Mouse (Mus musculus) cerebellum, adult 18-20 months (tissue): Measurements from ENCODE around the gene Tnfsf11.

Experiments used
- DNase-seq, 2 experiments: peaks; one replicate each; pipeline ENCODE4 v3.0.0; 2021

The Tnfsf11 gene

GRCm38 (mm10) chr14:78307286-78308237 is at the start of gene Tnfsf11:
Tnfsf11 (minus strand) TSS chr14:78308043.
- no peak for DNase-seq

- no peak for DNase-seq
These were observed 48.9 kb upstream of the Tnfsf11 start for GRCm38 (mm10) chr14:78356764-78357163.

GRCm38 (mm10) chr14:78355381-78355780 is 47.5 kb upstream of the Tnfsf11 start:
- DNase-seq: no peak

- no peak for DNase-seq
These were observed 45.0 kb upstream of the Tnfsf11 start for GRCm38 (mm10) chr14:78352865-78353264.

DNA sequence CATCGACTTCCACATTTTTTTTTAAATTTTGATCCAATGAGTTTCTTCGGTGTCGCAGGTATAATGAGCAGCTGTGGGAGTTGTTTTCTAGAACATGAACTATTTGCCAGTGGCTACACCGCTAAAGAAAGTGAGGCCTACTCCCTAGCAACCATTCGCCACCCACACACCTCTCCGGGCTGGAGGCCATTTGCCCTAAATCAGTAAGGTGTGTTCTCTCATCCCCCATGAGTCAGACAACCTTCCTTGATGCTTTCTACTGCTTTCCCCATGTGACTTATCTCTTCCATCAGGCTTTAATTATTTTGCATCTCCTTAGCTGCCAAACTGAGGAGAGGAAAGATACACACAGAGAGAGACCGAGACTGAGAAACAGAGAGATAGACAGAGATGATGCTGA is 43.7 kb upstream of the Tnfsf11 start:
- no peak for DNase-seq

- no peak for DNase-seq
These were observed 39.9 kb upstream of the Tnfsf11 start for GRCm38 (mm10) chr14:78347715-78348114.

- no peak for DNase-seq
These were observed 35.2 kb upstream of the Tnfsf11 start for GRCm38 (mm10) chr14:78343007-78343406.

- DNase-seq: no peak
These were observed 34.3 kb upstream of the Tnfsf11 start for GRCm38 (mm10) chr14:78342146-78342545.

DNA sequence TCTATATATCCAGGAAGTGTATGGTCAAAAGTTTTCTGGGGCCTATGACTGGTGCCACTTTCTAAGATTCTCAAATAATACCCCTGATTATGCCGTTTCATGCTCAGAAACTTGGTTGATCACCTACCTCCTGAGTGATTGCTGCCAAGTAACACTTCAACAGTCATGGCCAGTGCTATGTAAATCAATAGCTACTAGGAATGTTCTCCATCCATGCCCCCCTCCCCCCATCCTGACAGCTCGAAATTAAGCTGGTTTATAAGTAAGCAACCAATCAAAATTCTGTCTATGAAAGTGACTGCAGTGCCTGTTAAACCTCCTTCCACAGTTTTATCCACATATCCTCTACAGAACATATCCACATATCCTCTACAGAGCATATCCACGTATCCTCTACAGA is 25.5 kb upstream of the Tnfsf11 start:
- DNase-seq: no peak

DNA sequence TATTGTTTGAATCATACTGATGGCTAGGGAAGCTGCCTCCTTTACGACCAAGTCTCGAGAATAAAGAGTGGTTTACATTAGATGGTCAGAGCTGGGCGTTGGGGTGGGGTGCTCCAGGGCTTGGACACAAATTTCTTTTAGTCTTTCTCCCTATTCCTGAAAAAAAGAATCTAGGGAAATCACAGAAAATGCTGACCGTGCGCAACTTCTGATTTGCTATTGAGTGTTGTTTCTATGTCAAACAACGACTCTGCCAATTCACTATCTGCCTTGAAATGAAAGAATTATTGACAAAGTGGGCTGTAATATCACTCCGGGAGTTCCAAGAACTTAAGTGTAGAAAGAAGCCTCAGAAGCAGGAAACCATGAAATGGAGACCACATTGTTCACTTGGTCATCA is 23.5 kb upstream of the Tnfsf11 start:
- no peak for DNase-seq

DNA sequence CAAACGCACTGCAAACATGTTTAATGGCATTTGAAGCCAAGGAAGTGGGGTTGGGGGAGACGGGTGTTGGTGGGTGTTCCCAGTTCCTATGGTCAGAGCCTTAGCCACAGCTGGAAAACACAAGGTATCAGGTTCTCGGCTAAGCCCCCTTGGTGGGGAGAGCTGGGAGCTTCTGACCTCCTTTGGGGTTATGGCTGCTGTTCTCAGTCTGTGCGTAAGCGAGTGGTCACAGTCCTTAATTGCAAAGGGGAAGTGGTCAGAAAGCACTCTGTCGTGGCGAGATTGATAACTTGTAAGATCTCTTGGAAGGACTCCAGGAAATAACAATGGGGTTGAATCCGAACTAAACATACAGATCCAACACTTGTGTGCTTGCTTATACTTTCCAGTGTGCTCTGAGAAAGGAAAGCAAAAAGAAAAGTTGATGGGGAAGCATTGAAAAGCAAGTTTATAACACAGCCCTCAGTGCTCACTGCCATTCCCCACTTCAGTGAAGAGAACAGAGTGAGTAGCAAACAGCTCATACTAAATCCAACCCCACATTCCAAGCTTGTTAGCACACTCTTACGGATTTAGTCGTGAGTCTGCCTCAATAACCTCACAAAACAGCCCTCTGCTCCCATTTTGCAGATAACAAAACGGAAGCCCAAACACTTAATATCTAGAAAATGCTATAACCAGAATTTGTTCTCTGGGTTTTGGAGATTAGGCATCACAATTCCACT is 22.9 kb upstream of the Tnfsf11 start:
- DNase-seq: no peak

DNA sequence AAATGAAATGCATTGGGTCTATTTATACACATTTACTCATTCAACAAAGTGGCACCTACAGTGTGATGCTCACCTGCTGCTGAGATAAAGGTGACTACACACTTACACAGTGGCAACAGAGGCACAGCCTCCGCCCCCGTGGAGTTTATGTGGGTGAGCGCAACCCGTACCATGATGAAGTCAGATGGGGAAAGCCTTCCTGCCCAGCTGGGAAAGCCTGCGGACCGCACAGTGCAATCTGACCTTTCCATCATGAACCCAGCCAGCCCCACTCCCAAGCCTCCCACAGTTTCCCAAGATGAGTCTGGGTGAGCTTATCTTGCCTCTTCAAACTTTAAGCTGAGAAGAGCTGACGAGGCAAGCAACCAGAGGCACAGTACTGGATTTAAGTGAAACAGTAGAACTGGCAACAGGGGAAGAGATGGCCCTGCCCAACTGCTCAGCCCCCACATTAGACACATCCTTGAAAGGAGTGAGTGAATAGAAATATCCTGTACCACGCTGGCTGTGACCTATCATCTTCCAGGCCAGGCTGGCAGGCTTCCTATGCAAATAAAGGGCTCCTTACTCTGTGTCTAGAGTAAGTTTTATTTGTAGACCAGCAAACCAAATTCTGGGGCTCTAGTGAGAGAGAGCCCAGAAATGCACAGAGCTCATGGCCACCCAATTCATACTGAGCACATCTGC is 22.1 kb upstream of the Tnfsf11 start:
- no peak for DNase-seq

GRCm38 (mm10) chr14:78323356-78323755 is 15.5 kb upstream of the Tnfsf11 start:
- no peak for DNase-seq

DNA sequence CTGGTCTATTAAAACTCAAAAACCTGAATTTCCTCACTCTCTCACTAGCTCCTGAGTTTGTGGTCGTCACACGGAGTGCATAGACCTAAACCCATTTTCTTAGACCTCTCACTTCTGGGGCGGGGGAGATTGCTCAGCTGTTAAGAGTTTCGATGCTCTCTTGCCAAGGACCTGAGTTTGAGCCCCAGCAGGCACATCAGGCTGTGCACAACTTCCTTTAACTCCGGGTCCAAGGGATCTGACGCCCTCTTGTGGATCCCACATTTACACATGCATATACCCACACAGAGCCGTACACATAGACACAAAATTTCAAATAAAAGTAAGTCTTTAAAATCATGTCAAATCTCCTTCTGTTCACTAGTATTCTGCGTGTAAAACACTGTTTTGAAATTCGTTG is 15.1 kb upstream of the Tnfsf11 start:
- no peak for DNase-seq

DNA sequence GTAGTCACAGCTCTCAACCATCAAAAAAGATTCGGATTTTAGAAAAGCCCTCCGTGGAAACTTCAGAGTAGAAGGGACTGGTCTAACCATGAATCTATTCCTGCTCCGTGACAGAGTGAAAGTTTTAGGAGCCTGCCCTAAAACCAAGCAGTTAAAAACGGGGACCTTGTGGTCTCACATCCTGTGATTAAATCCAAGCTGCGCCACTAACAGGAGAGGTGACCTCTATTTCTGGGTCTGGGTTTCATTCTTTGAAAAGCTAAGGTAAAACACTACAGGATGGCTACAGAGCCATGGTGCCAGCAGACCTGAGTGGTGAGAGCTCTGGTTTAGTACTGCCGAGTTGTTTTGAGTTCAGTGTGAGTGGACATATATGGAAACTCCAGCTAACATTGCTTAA is 12.4 kb upstream of the Tnfsf11 start:
- no peak for DNase-seq

DNA sequence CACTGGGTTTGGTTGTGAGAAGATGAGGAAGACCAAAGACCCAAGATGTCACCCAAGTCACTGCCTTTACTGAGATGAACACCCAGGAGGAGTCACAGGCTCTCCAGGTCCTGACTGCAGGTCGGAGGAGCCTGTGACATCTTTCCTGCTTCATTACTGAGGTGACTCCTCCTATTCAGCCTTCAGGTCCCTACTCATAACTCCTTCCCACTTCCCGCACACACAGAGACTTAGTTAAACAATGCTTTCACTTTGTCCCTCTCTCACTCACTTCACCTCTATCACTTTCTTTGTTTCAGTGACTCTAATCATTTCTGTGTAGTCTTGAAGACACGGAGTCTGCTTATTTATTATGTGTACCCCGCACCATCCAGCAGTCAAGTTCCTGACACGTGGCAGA is 11.7 kb upstream of the Tnfsf11 start:
- DNase-seq: no peak

DNA sequence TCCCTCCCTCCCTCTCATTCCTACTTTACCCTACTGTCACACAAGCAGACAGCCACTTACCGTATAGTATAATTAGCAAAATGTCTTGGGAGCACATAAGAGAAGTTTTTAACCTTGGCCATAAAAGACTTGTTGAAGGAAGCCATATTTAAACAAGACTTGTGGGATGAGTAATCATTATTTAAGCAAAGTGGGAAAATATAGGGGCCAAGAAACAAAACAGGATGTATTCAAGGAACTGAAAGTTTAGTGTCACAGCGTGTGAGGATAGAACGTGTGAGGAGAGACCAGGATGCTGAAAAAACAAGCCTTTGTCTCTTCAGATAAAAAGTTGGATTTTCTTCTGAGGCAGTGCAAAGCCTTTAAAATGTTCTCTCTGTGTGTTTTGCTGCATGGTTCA is 11.2 kb upstream of the Tnfsf11 start:
- DNase-seq: no peak

DNA sequence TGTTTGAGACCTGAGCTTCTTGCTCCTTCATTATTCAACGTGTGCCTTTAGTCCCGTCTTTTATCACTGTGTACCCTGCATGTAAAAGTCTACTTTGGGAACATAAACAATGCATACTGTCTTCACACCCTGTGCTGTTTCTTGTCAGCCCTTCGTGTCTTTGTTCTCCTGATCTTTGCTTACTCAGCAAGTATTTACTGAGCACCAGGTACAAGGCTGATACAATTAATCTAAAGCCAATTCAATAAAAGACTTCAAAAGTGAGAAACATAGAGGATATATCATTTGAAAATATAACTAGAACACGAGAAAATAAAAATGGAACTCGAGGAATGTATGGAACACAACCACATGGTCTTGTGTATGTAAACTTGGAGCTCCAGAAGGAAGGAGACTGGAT is 9.8 kb upstream of the Tnfsf11 start:
- no peak for DNase-seq

DNA sequence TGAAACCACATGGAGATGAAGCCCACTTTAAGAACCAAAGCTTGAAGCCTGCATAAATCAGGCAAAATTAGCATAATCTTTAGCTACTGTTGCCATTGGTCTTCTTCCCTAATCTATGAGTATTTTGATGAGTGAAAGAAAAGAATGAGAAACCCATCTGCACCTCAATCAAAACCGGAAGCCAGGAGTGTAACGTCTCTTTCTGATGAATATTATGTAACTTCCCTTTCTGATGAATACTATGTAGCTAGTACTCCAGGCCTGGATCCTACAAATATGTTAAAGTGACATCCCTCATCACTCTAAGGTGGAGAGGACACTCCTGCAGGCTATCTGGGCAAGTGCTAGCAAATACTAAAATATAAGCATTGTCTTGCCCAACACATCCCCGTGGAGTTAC is 6.9 kb downstream of the Tnfsf11 start:
- no peak for DNase-seq

GRCm38 (mm10) chr14:78292687-78293086 is 15.2 kb downstream of the Tnfsf11 start:
- no peak for DNase-seq

DNA sequence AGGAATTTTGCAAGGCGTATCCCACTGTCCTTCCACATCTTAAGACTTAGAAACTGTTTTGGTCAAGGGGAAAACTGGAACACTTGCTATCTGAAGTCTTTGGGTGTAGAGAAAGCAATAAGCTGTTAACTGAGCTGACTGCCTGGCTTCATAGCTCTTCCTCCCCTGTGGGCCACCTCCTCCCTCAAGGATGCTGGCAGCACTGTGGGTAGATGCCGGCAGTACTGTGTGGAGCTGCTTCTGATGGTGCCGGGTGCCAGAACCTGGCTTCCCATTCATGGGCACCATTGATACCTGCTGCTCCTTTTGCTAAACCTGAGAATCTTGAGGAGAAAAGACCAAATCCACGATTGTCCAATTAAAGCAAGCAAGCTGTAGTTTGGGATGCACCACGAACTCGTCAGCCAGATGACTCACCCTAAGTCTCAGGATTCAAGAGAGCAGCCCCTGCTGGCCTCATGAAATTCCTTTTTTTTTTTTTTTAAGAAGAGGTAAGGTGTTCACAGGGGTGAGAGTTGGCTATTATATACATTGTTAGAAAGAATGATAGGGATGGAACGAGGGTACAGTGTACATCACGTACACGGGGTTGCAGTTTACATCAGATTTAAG is 17.8 kb downstream of the Tnfsf11 start:
- DNase-seq: no peak

DNA sequence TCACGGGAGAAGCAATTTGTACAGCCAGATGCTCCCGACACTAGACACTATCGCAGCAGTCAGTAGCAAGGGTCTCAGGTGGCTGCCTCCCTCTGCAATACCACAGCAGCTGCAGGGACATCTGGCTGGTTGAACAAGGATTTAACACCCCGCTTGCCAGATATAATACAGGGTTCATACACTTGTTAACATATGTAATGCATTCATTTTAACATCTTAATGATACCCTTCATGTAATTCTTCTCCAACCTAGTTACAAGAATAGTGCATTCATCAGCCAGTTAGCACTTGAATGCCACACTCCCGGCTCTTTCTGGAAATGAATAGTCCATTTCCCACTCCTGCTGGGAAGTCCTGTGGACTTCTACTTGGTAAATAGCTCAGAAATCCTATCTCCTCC is 18.9 kb downstream of the Tnfsf11 start:
- no peak for DNase-seq
